Mouse (Mus musculus): ENCODE data around the gene Mul1.

GRCm38 (mm10) chr4:138462971-138463831 is 28.7 kb downstream of the Mul1 start:
- no peak for TF ChIP-seq POLR2A (IDR thresholded peaks at IDR 0.05; ENCODE audit: borderline replicate concordance, insufficient read depth, low read length)
- no peak for TF ChIP-seq CTCF (IDR thresholded peaks at IDR 0.05; ENCODE audit: borderline replicate concordance, insufficient read depth, low read depth, low read length)
